ENCODE assay signal across 18 mouse cellular contexts in genomic region chr1:57742266-57742665, GRCm38 (mm10). TPM values are rescaled to one million over a fixed set of nuclear protein-coding genes. Genes with fewer than 3 reads are reported as not detected.
A peak's percentile ranks its signal among the peaks of the same experiment; 100 is the strongest.
DNase-seq lines count a peak whose midpoint lies in the region; ATAC-seq and TF ChIP-seq lines count a peak whose summit lies in the region.
"Had no signal": no experiment of that assay in that cellular context is flagged by ENCODE, and none has a peak within 500 bp of the region (broad histone marks: within the 10 kb centered on the region; RNA-seq: fewer than 3 reads in every experiment).

No protein-coding gene starts in this region.

- no peaks in the 10 kb centered on the region for H3K9me3 ChIP-seq in intestine, postnatal 0 days (ENCODE audit: control insufficient read depth)
- H3K9me3 ChIP-seq in kidney, embryonic 16.5 days (ENCODE audit: low read length): no peaks in the 10 kb centered on the region
- H3K9me3 ChIP-seq in limb, embryonic 10.5 days (replicated peaks): no peaks in the 10 kb centered on the region
- H3K9me3 ChIP-seq: embryonic facial prominence, embryonic 13.5 days; hindbrain, embryonic 12.5 days; midbrain, embryonic 10.5 days had no signal

- DNase-seq in liver, adult 2 months (ENCODE audit: extremely low read depth, low read depth, low spot score): peak; percentile 65
- peak; percentile 73 for DNase-seq in yolk sac, embryonic 10.5 days (ENCODE audit: low spot score)
- DNase-seq in limb, embryonic 10.5 days (ENCODE audit: low spot score): no peak
- no peak for DNase-seq in spleen, postnatal 4 days (ENCODE audit: low spot score in 2 of 2)
- DNase-seq in thymus, postnatal 25 days: no peak
- DNase-seq: cerebellum, adult 9-10 months; heart, adult 2 months; lung, adult 18-20 months; right cerebral cortex, postnatal 25 days; thymus, postnatal 14 days had no signal

- no peaks in the 10 kb centered on the region for H3K79me2 ChIP-seq in liver, adult 2 months (ENCODE audit: control insufficient read depth, insufficient read depth, low read length)

- WGBS in intestine, postnatal 0 days: 39% methylated on average over 2 of the region's 2 CpGs
- WGBS in kidney, embryonic 16.5 days: 64% methylated on average over 2 of the region's 2 CpGs
- WGBS in liver, adult 2 months: 42% methylated on average over 2 of the region's 2 CpGs
- 88% methylated on average over 2 of the region's 2 CpGs for WGBS in limb, embryonic 10.5 days

- ATAC-seq in intestine, postnatal 0 days: peak; percentile 33; the same call in 1 of the 2 replicates
- ATAC-seq in kidney, embryonic 16.5 days (ENCODE audit: low FRiP score, low TSS enrichment): peak; percentile 91

- no peaks in the 10 kb centered on the region for H3K36me3 ChIP-seq in intestine, postnatal 0 days (ENCODE audit: control insufficient read depth, insufficient read depth)
- H3K36me3 ChIP-seq in kidney, embryonic 16.5 days (ENCODE audit: insufficient read depth, low read length): no peaks in the 10 kb centered on the region
- H3K36me3 ChIP-seq in liver, adult 2 months (ENCODE audit: control insufficient read depth, insufficient read depth, low read length): no peaks in the 10 kb centered on the region
- no peaks in the 10 kb centered on the region for H3K36me3 ChIP-seq in limb, embryonic 10.5 days
- H3K36me3 ChIP-seq: embryonic facial prominence, embryonic 13.5 days; hindbrain, embryonic 12.5 days; midbrain, embryonic 10.5 days had no signal

- H3K4me1 ChIP-seq in intestine, postnatal 0 days (replicated peaks; ENCODE audit: control insufficient read depth, insufficient read depth, low read length): peaks cover 14% of the 10 kb centered on the region; the same call in 1 of the 2 replicates
- H3K4me1 ChIP-seq in kidney, embryonic 16.5 days (ENCODE audit: insufficient read depth, low read length): peaks cover 3% of the 10 kb centered on the region; the same call in 1 of the 2 replicates
- no peaks in the 10 kb centered on the region; the same call in 1 of the 2 replicates for H3K4me1 ChIP-seq in liver, adult 2 months (ENCODE audit: control insufficient read depth, insufficient read depth, low read length)
- 0 out of 2 replicates have a peak, but pooled peaks cover 5% of the 10 kb centered on the region for H3K4me1 ChIP-seq in limb, embryonic 10.5 days
- H3K4me1 ChIP-seq: hindbrain, embryonic 12.5 days; midbrain, embryonic 10.5 days had no signal

- H3K4me3 ChIP-seq in intestine, postnatal 0 days (ENCODE audit: low read depth, low read length): no peak overlapping the region
- no peak overlapping the region for H3K4me3 ChIP-seq in kidney, embryonic 16.5 days (ENCODE audit: low read length)
- no peak overlapping the region for H3K4me3 ChIP-seq in liver, adult 2 months (ENCODE audit: insufficient read depth, low read depth, low read length)
- H3K4me3 ChIP-seq in limb, embryonic 10.5 days: no peak overlapping the region
- H3K4me3 ChIP-seq: embryonic facial prominence, embryonic 13.5 days; gastrocnemius, adult 2 months; heart, adult 2 months; hindbrain, embryonic 12.5 days; midbrain, embryonic 10.5 days had no signal

- no peaks in the 10 kb centered on the region for H3K27me3 ChIP-seq in intestine, postnatal 0 days (replicated peaks; ENCODE audit: control insufficient read depth, insufficient read depth, low read length)
- no peaks in the 10 kb centered on the region for H3K27me3 ChIP-seq in kidney, embryonic 16.5 days (ENCODE audit: insufficient read depth, low read length)
- H3K27me3 ChIP-seq in liver, adult 2 months (ENCODE audit: control insufficient read depth, insufficient read depth, low read length): no peaks in the 10 kb centered on the region
- H3K27me3 ChIP-seq in limb, embryonic 10.5 days (ENCODE audit: low read depth, poor library complexity, severe bottlenecking): no peaks in the 10 kb centered on the region
- H3K27me3 ChIP-seq: embryonic facial prominence, embryonic 13.5 days; hindbrain, embryonic 12.5 days had no signal

- TF ChIP-seq CTCF in intestine, postnatal 0 days (IDR thresholded peaks at IDR 0.05; ENCODE audit: low read depth): no peak
- no peak for TF ChIP-seq CTCF in liver, adult 2 months (IDR thresholded peaks at IDR 0.05; ENCODE audit: low read depth, low read length)

- no peak overlapping the region for H3K9ac ChIP-seq in intestine, postnatal 0 days (ENCODE audit: low read depth, low read length)
- H3K9ac ChIP-seq in kidney, embryonic 16.5 days (replicated peaks; ENCODE audit: low read length): no peak overlapping the region
- H3K9ac ChIP-seq in liver, adult 2 months (ENCODE audit: low read depth, low read length): no peak overlapping the region
- H3K9ac ChIP-seq: embryonic facial prominence, embryonic 13.5 days; forebrain, postnatal 0 days; hindbrain, embryonic 12.5 days had no signal

- H3K4me2 ChIP-seq in intestine, postnatal 0 days (replicated peaks; ENCODE audit: low read depth): no peak overlapping the region
- no peak overlapping the region for H3K4me2 ChIP-seq in kidney, embryonic 16.5 days (replicated peaks; ENCODE audit: low read depth, low read length)
- H3K4me2 ChIP-seq: embryonic facial prominence, embryonic 13.5 days; hindbrain, embryonic 12.5 days had no signal

- no peak overlapping the region for H3K27ac ChIP-seq in intestine, postnatal 0 days (ENCODE audit: low read depth, low read length)
- no peak overlapping the region for H3K27ac ChIP-seq in kidney, embryonic 16.5 days (ENCODE audit: low read length)
- H3K27ac ChIP-seq in liver, adult 2 months (replicated peaks; ENCODE audit: insufficient read depth, low read depth, low read length): no peak overlapping the region
- no peak overlapping the region for H3K27ac ChIP-seq in limb, embryonic 10.5 days
- H3K27ac ChIP-seq: embryonic facial prominence, embryonic 13.5 days; gastrocnemius, adult 2 months; heart, adult 2 months; hindbrain, embryonic 12.5 days; midbrain, embryonic 10.5 days; stomach, postnatal 0 days had no signal

- TF ChIP-seq POLR2A in liver, adult 2 months (IDR thresholded peaks at IDR 0.05; ENCODE audit: extremely low read depth, insufficient read depth, low read length): no peak

RNA-seq across cellular contexts. Expression of gene Spats2l, which starts 31.7 kb away (rescaled TPM):
- polyA plus RNA-seq in intestine, postnatal 0 days (2015; fragmentation: Nextera tagmentation; extraction: Ambion mirVana): 42.5 and 48.9 TPM in 2 replicates
- polyA plus RNA-seq in kidney, embryonic 16.5 days (2015; fragmentation: Nextera tagmentation; extraction: Ambion mirVana): 61.2 and 61.4 TPM in 2 replicates
- total RNA-seq in liver, adult 2 months (2014; rRNA removed): 0.67 and 1.3 TPM in 2 replicates
- polyA plus RNA-seq in liver, adult 2 months (2012; rRNA removed): 0.12 and 0.35 TPM in 2 replicates
- 18.4 and 29.3 TPM in 2 replicates for polyA plus RNA-seq in limb, embryonic 10.5 days (2016; fragmentation: Nextera tagmentation; extraction: Ambion mirVana)

Comparison
In these comparisons a context has a peak if more than half of its experiments do, and no peak if none do; other contexts are left out.
1. DNase-seq: peak in liver, adult 2 months (single experiment) and yolk sac, embryonic 10.5 days (single experiment); none in limb, embryonic 10.5 days (single experiment), spleen, postnatal 4 days (0 of 2) and thymus, postnatal 25 days (single experiment).
2. RNA of gene Spats2l, which starts 31.7 kb away (polyA plus RNA-seq): 61.2 to 61.4 TPM in kidney, embryonic 16.5 days, 42.5 to 48.9 TPM in intestine, postnatal 0 days and 18.4 to 29.3 TPM in limb, embryonic 10.5 days; 0.12 to 0.35 TPM in liver, adult 2 months; every median in the first group is over 10 times any median in the second.